ENCODE assay signal across 8 mouse cellular contexts in the genomic region with DNA sequence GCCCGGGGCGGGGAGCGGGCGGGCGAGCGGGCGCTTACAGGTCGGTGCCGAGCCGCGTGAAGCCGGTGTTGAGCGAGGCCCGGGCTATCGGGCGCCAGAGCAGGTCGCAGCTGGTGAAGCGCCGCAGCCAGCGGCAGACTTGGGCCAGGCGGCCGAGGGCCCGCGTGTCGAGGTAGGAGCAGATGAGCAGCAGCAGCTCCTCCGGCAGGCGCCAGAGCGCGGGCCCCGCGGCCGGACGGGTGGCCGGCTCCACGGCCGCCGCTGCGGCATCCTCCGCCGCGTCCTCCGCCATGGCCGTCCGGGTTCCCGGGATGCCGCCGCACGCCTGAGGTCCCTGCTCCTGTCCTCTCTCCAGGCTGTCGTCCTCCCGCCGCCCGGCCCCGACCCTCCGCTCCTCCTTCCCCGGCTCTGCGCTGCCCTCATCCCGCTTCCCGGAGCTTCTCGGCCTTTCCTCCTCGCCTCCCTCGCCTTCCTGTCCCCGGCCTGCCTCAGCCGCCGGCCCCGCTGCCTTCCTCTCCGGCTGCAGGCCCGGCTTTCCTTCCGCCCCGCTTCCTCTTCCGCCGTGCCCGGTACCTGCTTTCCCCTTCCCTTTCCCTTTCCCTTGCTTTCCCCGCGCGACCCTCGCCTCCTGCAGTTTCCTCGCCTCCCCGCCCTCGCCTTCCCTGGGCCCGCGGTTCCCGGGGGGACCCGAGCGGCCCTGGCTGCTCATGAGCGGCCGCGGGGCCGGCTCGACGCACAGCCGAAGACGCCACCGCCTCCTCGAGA. TPM values are rescaled to one million over a fixed set of nuclear protein-coding genes. Genes with fewer than 3 reads are reported as not detected.
DNase-seq lines count a peak whose midpoint lies in the region; ATAC-seq lines count a peak whose summit lies in the region.

Gene Fbxw4 (minus strand): TSS at position 575 of the 765 bp plus-strand sequence.

- H3K4me3 ChIP-seq in intestine, embryonic 15.5 days (replicated peaks) = peak within 1 kb of the TSS; percentile 90
- H3K4me3 ChIP-seq in megakaryocyte, embryonic 14.5 days (replicated peaks) = peak within 1 kb of the TSS; percentile 97

- intact Hi-C loops in left cerebral cortex, postnatal 10 days (cut with DNase I) = no loop called here

- H3K27ac ChIP-seq in intestine, embryonic 15.5 days = peak within 1 kb of the TSS; percentile 93

- peak within 1 kb of the TSS; percentile 71 for H3K4me2 ChIP-seq in intestine, embryonic 15.5 days (replicated peaks)

- H3K4me1 ChIP-seq in intestine, embryonic 15.5 days (replicated peaks) = peaks cover 14% of the 10 kb centered on the region; the same call in 1 of the 2 replicates
- peaks cover 32% of the 10 kb centered on the region for H3K4me1 ChIP-seq in megakaryocyte, embryonic 14.5 days

- under 1% methylated on average over 92 of the region's 94 CpGs for WGBS in intestine, embryonic 15.5 days

- H3K27me3 ChIP-seq in intestine, embryonic 15.5 days (replicated peaks) = no peaks in the 10 kb centered on the region
- no peaks in the 10 kb centered on the region for H3K27me3 ChIP-seq in megakaryocyte, embryonic 14.5 days (replicated peaks)

- DNase-seq in adrenal gland, adult 2 months = peak; percentile 91
- peak; percentile 83 for DNase-seq in embryo, embryonic 11 days
- peak; percentile 50 to 74 for DNase-seq in gastrocnemius, postnatal 4 days (ENCODE audit: low spot score in 2 of 2)
- peak; percentile 38 to 80 for DNase-seq in left cerebral cortex, postnatal 10 days (ENCODE audit: extremely low spot score in 1 of 2, low spot score in 2 of 2)
- peak; percentile 80 to 83 for DNase-seq in right cerebral cortex, postnatal 10 days (ENCODE audit: low spot score in 2 of 2)
- DNase-seq in urinary bladder, postnatal 4 days (ENCODE audit: low spot score in 2 of 2) = peak; percentile 59 to 68

- no peaks in the 10 kb centered on the region for H3K36me3 ChIP-seq in intestine, embryonic 15.5 days
- peaks cover 3% of the 10 kb centered on the region for H3K36me3 ChIP-seq in megakaryocyte, embryonic 14.5 days (replicated peaks; ENCODE audit: low read length)

- peak; percentile 92 for ATAC-seq in intestine, embryonic 15.5 days

- H3K9ac ChIP-seq in intestine, embryonic 15.5 days = peak within 1 kb of the TSS; percentile 99

- no peaks in the 10 kb centered on the region for H3K9me3 ChIP-seq in intestine, embryonic 15.5 days
- no peaks in the 10 kb centered on the region for H3K9me3 ChIP-seq in megakaryocyte, embryonic 14.5 days

RNA-seq across cellular contexts. Expression of gene Fbxw4, which starts in this region (rescaled TPM):
- 10 to 100 TPM; 30.0 to 34.4 TPM for total RNA-seq in adrenal gland, adult 2 months (2021)
- polyA plus RNA-seq in adrenal gland, adult 2 months (2012; rRNA removed) = 145 and 199 TPM in 2 replicates
- 10 to 100 TPM; 27.0 to 29.8 TPM for total RNA-seq in gastrocnemius, postnatal 4 days (2021)
- polyA plus RNA-seq in intestine, embryonic 15.5 days (2015; fragmentation: Nextera tagmentation; extraction: Ambion mirVana) = 1.9 and 3.6 TPM in 2 replicates
- total RNA-seq in left cerebral cortex, postnatal 10 days (2021) = 10 to 100 TPM; 28.7 to 33.3 TPM
- polyA plus RNA-seq in megakaryocyte, embryonic 14.5 days (2012; ENCODE audit: insufficient read depth, low replicate concordance) = 14.3 and 29.0 TPM in 2 replicates

Comparison
In these comparisons a context has a peak if more than half of its experiments do, and no peak if none do; other contexts are left out.
1. Peak in every context shown above with its lines: DNase-seq, ATAC-seq, H3K4me3 ChIP-seq and H3K27ac ChIP-seq.